Mouse (Mus musculus) cerebellum, postnatal 36 days (tissue): ENCODE results near the gene Arhgef1.

Experiments used
- DNase-seq, 2 experiments: peaks; one replicate each; pipeline ENCODE4 v3.0.0; 2021 to 2022; ENCODE audit warnings: mixed read lengths in 2 of 2

The Arhgef1 gene

DNA sequence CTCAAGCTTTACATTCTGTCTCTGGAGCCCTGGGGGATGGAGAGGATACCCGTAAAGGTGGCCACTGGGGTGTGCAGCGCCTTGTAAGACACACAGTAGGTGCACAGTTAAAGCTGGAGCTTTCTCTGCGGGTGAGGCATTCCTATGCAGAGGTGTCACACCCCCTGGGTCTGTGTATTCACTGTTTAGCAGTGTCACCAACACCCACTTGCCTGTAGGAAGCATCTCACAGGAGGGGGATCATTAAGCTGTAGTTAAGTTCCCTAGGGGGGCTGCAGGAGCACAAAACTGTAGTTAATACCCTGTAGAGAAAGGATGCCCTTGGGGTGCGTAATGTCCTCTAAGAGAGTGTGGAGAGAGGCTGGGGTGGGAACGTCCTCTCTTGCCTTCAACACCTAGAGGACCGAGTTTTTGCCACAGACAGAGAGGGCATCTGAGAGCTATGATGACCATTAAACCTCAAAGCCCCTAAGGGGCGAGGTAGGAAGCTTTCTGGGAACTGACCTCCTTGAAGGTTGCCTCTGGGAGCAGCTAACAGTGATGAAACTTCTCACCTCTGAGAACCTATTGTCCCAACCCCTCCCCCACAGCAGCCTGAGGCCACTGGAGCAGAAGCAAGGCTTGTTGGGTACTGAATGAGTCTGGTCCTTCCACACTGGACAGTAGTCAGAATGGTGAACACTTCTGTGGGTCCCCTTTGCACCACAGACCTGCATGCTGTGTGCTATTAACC is 44.8 kb downstream of the Arhgef1 start:
- DNase-seq, result no peak

DNA sequence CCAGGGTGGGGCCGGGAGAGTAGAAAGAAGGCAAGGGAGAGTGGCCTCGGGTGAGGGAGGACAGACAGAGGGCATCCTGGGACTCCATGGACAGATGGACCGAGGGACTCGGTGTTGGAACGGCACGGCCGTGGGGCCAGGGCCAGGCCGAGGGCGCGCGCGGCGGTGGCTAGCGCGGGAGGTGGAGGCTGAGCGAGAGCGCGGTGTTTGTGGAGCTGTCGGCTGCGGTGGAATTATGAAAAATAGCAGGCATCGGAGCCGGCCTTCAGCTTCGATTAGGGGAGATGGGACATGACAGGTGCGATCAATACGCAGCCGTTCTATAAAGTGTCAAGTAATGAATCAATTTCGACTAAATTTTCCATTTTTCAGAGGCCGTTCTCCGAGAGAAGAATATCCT is 46.1 kb downstream of the Arhgef1 start:
- DNase-seq, result no peak

DNA sequence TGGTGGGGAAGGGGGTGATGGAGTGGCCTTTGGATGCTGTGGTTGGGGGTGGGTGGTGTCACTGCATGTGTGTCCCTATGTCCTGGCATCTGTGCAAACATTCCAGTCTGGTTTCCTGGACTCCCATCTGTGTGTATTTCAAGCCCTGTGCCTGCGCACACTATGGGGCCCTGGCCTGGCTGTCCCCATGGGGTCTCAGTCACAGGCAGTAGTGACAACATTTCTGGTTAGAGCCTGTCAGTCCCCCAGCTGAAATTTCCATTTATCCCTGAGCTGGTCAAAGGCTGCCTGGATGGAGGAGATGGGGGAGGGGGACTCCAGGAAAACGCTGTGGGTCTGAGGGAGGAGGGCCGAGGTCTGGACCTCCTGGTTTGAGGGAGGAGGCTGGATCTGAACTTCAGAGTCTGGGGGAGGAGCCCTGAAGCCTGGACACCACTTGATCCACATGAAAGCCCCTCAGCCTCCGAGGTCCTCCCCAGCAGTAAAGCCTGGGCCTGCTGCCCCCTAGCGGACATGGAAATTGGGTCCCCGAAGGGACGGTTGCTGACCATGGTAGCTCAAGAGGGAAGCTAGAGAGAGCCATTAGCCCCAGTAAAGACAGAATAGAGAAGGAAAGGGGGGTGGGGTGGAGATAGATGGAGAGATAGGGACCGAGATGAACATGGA is 47.4 kb downstream of the Arhgef1 start:
- DNase-seq, result peak; percentile 71 to 79

DNA sequence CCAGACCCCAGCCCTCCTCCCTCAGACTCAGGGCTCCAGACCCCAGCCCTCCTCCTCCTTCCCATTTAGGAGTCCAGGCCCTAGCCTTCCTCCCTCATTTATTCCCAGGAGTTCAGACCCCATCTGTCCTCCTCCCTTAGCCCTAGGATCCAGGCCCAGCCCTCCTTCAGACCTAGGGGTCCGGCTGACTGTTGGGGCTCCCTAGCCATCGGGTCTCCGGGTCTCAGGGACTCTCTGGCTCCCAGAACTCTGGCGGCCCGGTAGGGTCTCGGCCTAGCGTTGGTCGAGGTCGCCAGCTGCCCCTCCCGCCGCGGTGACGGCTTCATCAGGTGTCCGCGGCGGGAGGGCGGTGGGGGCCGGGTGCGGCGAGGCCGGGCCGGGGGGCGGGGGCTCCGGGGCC is 51.3 kb downstream of the Arhgef1 start:
- DNase-seq, result no peak

DNA sequence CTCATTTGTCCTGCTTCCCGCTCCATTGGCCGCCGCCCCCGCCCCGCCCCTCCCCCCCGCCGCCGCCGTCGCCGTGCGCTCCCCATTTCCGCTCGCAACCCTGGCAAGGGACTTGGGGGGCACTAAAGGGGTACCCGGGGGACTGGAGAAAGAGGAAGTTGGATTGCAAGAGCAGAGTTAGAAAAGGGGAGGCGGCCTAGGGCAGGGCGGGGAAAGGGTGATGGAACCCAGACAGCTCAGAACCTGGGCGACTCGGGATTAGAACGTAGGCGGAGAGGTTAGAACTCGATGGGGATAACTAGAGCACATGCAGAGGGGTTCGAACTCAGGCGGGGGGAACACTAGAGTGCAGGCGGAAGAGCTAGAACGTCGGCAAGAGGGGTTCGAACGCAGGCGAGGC is 51.7 kb downstream of the Arhgef1 start:
- no peak for DNase-seq

DNA sequence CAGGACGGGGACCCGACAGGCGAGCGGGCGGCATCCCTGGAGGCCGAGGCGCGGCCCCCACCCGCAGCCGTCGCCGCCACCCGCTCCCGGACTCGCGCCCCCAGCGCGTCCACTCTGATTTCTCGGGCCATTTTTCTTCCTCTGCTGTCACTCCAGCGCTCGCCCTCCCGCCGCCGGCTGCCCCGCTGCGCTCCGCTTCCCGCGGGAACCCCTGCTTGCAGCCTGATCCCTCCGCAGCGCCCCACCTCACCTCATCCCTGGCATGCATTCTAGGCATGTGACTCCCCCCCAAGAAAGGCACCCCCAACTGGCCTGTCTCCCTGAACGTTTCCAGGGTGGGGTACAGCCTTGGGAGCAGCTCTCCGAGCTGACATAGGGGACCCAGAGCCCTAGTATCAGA is 52.5 kb downstream of the Arhgef1 start:
- no peak for DNase-seq

DNA sequence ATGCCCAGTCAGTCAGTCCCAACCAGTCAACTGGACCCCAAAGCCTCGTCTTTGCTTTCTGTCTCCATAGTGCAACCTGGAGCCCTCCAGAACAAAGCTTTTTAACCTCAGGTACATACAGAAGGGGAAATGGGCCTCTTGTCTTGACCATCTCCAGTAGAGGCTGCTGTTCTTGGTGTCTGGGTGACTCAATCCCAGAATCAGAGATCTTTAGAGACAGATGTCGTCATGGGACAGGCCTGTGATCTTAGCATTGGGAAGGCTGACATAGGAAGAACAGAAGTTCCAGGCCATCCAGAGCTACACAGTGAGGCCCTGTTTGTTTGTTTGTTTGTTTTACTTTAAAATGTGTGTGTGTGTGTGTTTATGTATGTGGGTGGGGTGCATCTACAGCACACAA is 61.6 kb downstream of the Arhgef1 start:
- DNase-seq, result no peak

DNA sequence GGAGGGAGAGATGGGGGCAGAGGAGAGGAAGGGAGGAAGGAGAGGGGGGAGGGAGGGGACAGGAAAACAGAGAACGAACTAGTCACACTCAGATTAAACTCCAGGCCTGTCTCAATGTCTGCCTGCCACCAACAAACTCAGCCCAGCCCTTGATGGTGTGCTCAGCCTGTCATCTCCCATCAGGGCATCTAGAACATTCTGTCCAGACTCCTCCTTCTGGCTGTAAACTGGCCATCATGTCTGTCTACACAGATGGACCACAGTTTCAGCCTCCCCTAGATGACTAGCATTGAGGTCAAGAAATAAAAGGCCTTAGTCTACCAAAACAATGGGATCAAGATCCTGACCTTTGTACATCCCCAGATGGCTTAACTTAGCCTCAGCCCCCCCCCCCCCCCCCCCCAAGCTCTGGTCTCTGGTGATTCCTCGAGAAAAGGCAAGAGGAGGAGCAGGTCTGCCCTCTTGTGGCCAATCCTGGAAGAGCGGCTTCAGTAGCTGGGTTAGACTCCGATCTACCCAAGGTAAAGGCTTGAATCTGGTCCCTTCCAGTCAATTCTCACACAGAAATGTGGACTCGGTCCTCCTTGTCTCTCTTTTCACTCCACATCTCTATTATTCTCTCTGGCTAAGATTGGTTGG is 62.3 kb downstream of the Arhgef1 start:
- DNase-seq, result peak; percentile 92 to 95

DNA sequence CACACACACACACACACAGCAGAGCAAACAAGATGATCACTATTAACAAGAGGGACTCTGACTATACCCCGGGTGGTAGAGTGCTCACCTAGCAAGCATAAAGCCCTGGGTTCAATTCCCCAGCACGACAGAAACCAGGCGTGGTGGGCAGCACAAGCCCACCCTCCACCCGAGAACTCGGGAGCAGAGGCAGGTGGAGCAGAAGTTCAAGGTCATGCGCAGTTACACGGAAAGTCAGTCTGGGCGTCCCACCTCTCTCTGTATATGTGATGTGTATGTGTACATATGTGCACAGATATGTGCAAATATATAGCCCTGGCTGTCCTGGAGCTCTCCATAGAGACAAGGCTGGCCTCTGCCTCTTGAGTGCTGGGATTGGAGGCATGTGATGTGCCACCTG is 65.3 kb downstream of the Arhgef1 start:
- DNase-seq, result no peak

DNA sequence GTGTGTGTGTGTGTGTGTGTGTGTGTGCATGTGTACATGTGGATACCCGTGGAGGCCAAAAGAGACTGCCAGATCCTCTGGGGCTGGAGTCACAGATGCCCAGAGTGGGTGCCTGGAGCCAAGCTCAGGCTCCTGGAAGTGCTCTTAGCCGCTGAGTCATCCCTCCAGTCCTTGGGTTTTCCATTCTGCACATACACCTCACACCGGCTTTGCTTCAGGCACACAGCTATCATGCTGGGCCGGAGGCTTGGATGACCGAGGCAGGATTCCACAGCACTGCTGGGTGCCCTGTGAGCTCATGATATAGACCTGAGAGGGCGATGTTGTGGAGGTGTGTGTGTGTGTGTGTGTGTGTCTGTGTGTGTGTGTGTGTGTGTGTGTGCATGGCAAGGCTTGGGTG is 65.8 kb downstream of the Arhgef1 start:
- DNase-seq, result peak; percentile 41 to 43

DNA sequence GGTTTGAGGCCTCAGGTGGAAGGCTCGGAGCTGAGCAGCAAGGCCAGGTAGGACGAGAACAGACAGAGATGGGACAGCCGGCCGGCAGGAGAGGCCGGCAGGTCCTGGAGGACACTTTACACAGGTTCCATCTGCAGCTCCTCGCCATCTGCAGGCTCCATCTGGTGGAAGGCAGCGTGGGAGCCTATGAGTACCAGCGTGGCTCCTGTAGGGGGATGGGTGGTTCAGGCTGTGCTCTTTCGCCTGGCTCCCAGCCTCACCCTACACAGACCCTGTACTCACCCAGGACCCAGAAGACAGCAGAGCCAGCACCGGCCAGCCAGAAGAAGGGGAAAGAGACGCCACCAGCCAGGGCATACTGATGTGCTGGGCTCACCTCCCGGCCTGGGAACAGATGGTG is 67.1 kb downstream of the Arhgef1 start:
- DNase-seq, result peak; percentile 88 to 91

DNA sequence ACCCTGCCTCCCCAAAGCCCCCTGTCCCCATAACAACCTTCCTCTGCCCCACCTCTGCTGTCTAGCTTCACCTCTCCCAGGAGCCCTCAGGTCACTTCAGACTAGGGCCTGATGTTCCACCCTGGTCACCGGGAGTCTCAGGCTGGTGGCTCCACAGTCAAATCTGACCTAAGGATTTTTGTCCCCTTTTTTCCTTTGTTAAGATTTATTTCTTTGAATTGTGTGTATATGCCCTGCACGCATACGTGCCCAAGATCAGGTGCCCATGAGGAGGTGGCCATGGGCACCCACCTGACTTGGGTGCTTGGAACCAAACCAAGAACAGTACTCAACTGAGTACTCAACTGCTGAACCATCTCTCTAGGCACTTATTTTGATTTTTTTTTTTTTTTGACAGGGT is 67.6 kb downstream of the Arhgef1 start:
- no peak for DNase-seq

DNA sequence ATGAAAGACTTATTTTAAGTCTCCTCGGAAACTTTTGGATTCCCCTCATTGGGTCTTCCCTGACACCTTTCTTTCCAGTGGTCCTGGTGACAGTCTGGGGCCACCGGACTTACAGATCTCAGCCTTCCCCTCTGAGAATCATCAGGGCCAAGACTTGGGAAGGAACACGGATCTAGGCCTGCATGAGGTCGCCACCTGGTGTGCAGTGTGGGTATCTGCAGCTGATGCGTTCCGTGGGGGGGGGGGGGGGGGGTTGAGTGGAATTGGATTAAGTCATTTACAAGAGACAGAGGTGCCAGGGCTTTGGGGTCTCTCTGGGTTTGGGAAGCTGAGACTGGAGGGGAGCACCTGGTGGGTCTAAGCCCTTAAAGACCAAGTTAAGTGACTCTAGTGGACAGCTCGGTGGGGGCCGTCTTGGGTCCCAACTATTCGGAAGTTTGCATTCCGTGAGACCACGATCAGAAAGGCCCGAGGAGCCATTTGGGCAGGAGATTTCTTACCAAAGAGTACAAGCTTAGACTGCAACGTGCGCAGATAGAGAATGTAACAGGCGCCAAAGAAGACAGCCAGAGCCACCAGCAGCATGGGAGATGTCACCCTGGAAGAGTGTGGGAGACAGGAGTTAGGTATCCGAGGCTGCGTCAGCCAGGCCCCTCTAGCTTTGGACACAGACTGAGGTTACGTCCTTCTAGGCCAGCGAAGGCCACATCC is 68.7 kb downstream of the Arhgef1 start:
- peak; percentile 58 to 67 for DNase-seq

DNA sequence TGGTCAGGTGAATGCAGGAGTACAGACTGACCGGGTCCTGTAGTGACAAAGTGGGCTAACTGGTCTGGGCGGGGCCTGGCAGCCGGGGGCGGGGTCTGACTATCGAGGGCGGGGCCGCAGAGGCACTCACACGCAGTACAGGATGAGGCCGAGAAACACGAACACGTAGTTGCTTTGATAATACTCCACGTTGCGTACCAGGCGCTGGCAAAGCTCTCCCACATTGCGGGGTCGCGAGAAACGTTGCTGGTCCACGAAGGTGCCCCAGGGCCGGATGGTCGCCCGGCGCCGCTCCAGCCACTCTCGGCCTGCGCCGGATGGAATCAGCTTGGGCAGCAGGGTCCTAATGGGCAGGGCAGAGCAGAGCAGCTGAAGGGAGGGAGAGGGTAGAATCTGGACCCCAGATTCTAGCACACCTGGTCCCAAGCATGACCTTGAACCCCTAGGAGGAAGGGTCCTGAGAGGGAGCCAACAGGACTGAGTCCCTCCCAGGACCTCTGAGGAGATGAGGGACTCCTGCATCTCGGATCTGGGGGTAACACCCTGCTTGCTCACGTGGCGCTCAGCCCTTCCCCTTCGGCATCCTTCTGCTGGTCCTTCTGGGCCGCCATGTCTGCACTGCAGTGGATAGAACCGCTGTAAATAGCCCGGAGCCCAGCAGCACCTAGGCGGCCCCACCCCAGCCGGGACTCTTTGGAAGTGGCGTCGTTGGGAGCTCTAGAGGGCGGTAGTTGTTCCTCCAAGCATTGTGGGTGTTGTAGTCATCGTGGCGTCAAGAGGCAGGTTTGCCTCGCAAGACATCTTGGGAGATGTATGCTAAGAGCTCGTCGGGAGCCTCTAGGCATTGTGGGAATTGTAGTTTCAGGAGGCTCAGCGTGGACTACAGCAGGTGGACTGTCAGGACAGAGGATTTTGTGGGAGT is 69.5 kb downstream of the Arhgef1 start, which contains the start of gene Rabac1:
Gene Rabac1 (minus strand): TSS at position 783 of the 922 bp plus-strand sequence.
- peak; percentile 89 to 90 for DNase-seq

DNA sequence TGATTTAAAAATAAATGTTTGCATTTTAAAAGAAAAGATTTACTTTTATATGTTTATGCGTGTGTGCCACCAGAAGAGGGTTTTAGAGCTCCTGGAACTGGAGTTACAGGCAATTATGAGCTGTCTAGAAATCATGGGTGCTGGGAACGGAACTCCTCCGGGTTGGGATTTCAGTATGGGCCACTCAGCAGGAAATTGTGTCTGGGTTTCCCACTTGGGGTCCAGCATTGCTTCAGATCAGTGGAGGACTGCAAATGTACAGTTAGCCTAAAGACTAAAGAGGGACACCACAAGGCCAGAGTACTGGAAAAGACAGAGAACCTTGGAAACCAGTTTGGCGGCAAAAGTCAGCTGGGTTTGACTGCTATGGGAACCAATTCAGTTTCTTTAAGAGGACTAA is 70.5 kb downstream of the Arhgef1 start:
- no peak for DNase-seq

DNA sequence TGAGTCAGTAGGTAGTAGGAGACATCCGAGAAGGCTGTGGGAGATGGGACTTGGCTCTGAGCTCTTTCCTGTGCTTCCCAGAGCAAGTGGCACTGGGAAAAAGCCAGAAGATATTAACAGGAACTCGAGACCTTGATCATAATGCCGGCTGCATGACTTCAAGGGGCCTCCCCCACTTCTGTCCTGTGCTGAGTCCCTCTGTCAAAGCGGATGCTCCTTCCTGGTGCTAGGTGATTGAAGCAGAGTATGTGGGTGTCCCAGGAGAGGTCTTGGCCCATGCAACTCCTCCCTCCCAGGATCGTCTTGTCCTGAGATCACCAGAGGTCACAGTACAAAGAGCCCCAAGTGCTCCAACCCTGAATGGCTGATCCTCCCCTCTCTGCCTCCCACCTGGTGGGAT is 71.2 kb downstream of the Arhgef1 start:
- DNase-seq, result no peak

DNA sequence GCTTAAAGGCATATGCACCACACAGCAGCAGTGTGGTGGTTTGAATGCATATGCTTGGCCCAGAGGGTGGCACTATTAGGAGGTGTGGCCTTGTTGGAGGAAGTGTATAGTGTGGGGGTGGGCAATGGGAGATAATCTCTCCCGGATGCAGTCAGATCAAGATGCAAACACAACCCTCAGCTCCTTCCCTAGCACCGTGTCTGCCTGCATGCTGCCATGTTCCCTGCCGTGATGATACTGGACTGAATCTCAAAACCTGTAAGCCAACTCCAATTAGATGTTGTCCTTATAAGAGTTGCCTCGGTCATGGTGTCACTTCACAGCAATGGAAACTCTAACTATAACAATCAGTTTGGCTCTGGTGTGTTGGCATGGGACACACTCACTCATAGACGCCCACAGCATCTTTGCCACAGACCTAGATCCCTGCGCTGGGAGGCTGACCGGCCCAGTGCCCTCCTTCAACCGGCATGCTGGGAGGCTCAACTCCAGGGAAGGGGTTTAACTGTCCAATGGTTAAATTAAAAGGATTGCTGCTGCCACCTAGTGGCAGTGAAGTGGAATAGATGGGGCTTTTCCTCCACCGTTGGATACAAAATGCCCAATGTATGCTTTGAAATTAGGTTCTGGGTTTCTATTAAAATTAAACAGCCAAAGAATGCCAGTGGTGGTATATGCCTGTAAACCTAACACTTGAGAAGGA is 72.3 kb downstream of the Arhgef1 start:
- peak in 1 of 2 experiments; percentile 53 for DNase-seq
